ENCODE assay signal across 8 mouse cellular contexts in genomic region chr5:107900206-107901013, GRCm38 (mm10). TPM values are rescaled to one million over a fixed set of nuclear protein-coding genes. Genes with fewer than 3 reads are reported as not detected.
A peak's percentile ranks its signal among the peaks of the same experiment; 100 is the strongest.
DNase-seq lines count a peak whose midpoint lies in the region; ATAC-seq lines count a peak whose summit lies in the region.

Gene Rpl5, plus strand, starts transcription at chr5:107900502.

- H3K27me3 ChIP-seq in hindbrain, embryonic 11.5 days (ENCODE audit: control insufficient read depth, insufficient read depth, low read length), result no peaks in the 10 kb centered on the region

- H3K4me3 ChIP-seq in hindbrain, embryonic 11.5 days (ENCODE audit: low read depth, low read length), result peak within 1 kb of the TSS; percentile 64

- peak within 1 kb of the TSS; percentile 88 for H3K9ac ChIP-seq in hindbrain, embryonic 11.5 days (ENCODE audit: low read depth, low read length)

- DNase-seq in Muller cell, postnatal 12 days (ENCODE audit: inconsistent ontology term), result peak; percentile 91
- DNase-seq in cerebellum, adult 9-11 months, result peak; percentile 95
- peak; percentile 94 to 99 for DNase-seq in frontal cortex, adult 2 months (ENCODE audit: extremely low spot score in 1 of 2, low spot score in 1 of 2)
- DNase-seq in hindbrain, embryonic 11.5 days (ENCODE audit: low spot score), result peak; percentile 98
- peak; percentile 98 for DNase-seq in layer of hippocampus, postnatal 10 days (ENCODE audit: low spot score in 2 of 2)
- DNase-seq in lung, postnatal 10 days, result peak; percentile 97
- DNase-seq in ovary, postnatal 36 days (ENCODE audit: low spot score), result peak; percentile 91
- peak; percentile 95 for DNase-seq in thymus, postnatal 25 days

- no peaks in the 10 kb centered on the region for H3K36me3 ChIP-seq in hindbrain, embryonic 11.5 days (ENCODE audit: control insufficient read depth, insufficient read depth, low read length)

- ATAC-seq in hindbrain, embryonic 11.5 days (ENCODE audit: low FRiP score), result peak; percentile 98

- H3K4me2 ChIP-seq in hindbrain, embryonic 11.5 days (replicated peaks; ENCODE audit: low read depth, low read length), result peak within 1 kb of the TSS; percentile 47

- no peaks in the 10 kb centered on the region for H3K9me3 ChIP-seq in hindbrain, embryonic 11.5 days (ENCODE audit: control insufficient read depth, low read length)

- WGBS in hindbrain, embryonic 11.5 days, result 4% methylated on average over 65 of the region's 66 CpGs

- H3K4me1 ChIP-seq in hindbrain, embryonic 11.5 days (replicated peaks; ENCODE audit: control insufficient read depth, insufficient read depth, low read length), result no peaks in the 10 kb centered on the region

- H3K27ac ChIP-seq in hindbrain, embryonic 11.5 days (ENCODE audit: low read depth, low read length), result peak within 1 kb of the TSS; percentile 82

RNA-seq across cellular contexts. Expression of gene Rpl5, which starts in this region (rescaled TPM):
- polyA plus RNA-seq in frontal cortex, adult 2 months (2012; rRNA removed), result 92.1 and 106 TPM in 2 replicates
- 79.5 and 83.0 TPM in 2 replicates for polyA plus RNA-seq in hindbrain, embryonic 11.5 days (2014; fragmentation: Nextera tagmentation; extraction: Ambion mirVana)
- total RNA-seq in layer of hippocampus, postnatal 10 days (2021), result 100 to 1,000 TPM; 133 to 138 TPM

Comparison
In these comparisons a context has a peak if more than half of its experiments do, and no peak if none do; other contexts are left out.
1. Peak in every context shown above with its lines: DNase-seq, ATAC-seq, H3K4me3 ChIP-seq and H3K27ac ChIP-seq.